Mouse (Mus musculus) cerebellum, postnatal 10 days (tissue): ENCODE results near the gene Htatsf1.

Source experiments
- DNase-seq, 2 experiments: peaks; one replicate each; pipeline ENCODE4 v3.0.0; 2021; ENCODE audit warnings: mixed read lengths in 2 of 2

Gene Htatsf1

GRCm38 (mm10) chrX:57053174-57053992, at the start of gene Htatsf1:
Htatsf1 (plus strand) TSS chrX:57053583.
- DNase-seq, result peak; percentile 87 to 90

GRCm38 (mm10) chrX:57012891-57013290, 40.5 kb upstream of the Htatsf1 start:
- no peak for DNase-seq

GRCm38 (mm10) chrX:57042774-57043173, 10.6 kb upstream of the Htatsf1 start, which contains the start of gene Brs3:
Brs3 (plus strand) TSS chrX:57043074.
- no peak for DNase-seq

- DNase-seq, result no peak
Measured at GRCm38 (mm10) chrX:57043869-57044268, 9.5 kb upstream of the Htatsf1 start.

GRCm38 (mm10) chrX:57052848-57053173, 572 bp upstream of the Htatsf1 start:
- no peak for DNase-seq

GRCm38 (mm10) chrX:57053993-57054385, 606 bp downstream of the Htatsf1 start:
- DNase-seq, result no peak

- DNase-seq, result no peak
Measured at GRCm38 (mm10) chrX:57081496-57081895, 28.1 kb downstream of the Htatsf1 start.

- DNase-seq, result no peak
Measured at GRCm38 (mm10) chrX:57087806-57088205, 34.4 kb downstream of the Htatsf1 start, which contains the start of gene Vgll1. Vgll1 (plus strand) TSS chrX:57088106.

GRCm38 (mm10) chrX:57103415-57103814, 50.0 kb downstream of the Htatsf1 start:
- DNase-seq, result no peak

GRCm38 (mm10) chrX:57106956-57107355, 53.6 kb downstream of the Htatsf1 start:
- no peak for DNase-seq
